Mouse (Mus musculus) limb, embryonic 12.5 days (tissue): ENCODE measurements around the gene Rgs7. TPM values are rescaled to one million over a fixed set of nuclear protein-coding genes. Genes with fewer than 3 reads are reported as not detected.

Experiments used
- ATAC-seq: fragments of 200-750 bp; cut with Nextera tagmentation; 2 replicates; pipeline ENCODE4 v1.8.0; 2017; ENCODE audit warnings: low read depth, moderate TSS enrichment; ENCODE audit not compliant: insufficient number of reproducible peaks, insufficient read depth, low FRiP score, low TSS enrichment
- H3K27ac ChIP-seq: fragments of 300-500 bp; sonication (generic); 2 replicates; pipeline ENCODE4 v1.5.1; 2016; ENCODE audit warnings: mild to moderate bottlenecking, moderate library complexity
- H3K27me3 ChIP-seq: fragments of 300-500 bp; sonication (generic); 2 replicates; pipeline ENCODE4 v1.6.1; 2016; ENCODE audit warnings: mild to moderate bottlenecking, moderate library complexity
- H3K36me3 ChIP-seq: fragments of 300-500 bp; sonication (generic); 2 replicates; pipeline ENCODE4 v1.6.1; 2016; ENCODE audit warnings: mild to moderate bottlenecking, moderate library complexity
- H3K4me1 ChIP-seq: fragments of 300-500 bp; sonication (generic); replicated peaks from 2 replicates; pipeline ENCODE4 v1.6.1; 2016
- H3K4me2 ChIP-seq: fragments of 300-500 bp; sonication (generic); 2 replicates; pipeline ENCODE4 v1.6.1; 2016; ENCODE audit warnings: mild to moderate bottlenecking, moderate library complexity
- H3K4me3 ChIP-seq: fragments of 300-500 bp; sonication (generic); replicated peaks from 2 replicates; pipeline ENCODE4 v1.5.1; 2016; ENCODE audit warnings: mild to moderate bottlenecking
- H3K9ac ChIP-seq: fragments of 300-500 bp; sonication (generic); replicated peaks from 2 replicates; pipeline ENCODE4 v1.6.1; 2016; ENCODE audit warnings: mild to moderate bottlenecking, moderate library complexity
- H3K9me3 ChIP-seq: fragments of 300-500 bp; sonication (generic); 2 replicates; pipeline ENCODE4 v1.6.1; 2016; ENCODE audit warnings: mild to moderate bottlenecking, moderate library complexity
- WGBS: fragments of 180-500 bp; shearing (Covaris S2); methylation state at CpG from one replicate; pipeline ENCODE4 v1.1.7; 2016; 5-methylcytosine and 5-hydroxymethylcytosine counted together
- polyA plus RNA-seq: library from polyadenylated mRNA; unstranded; fragments of >200 nt; fragmentation: Nextera tagmentation; extraction: Ambion mirVana; gene quantifications from 2 replicates; pipeline ENCODE4 v1.2.1, GENCODE M21; 2016

Gene Rgs7
- polyA plus RNA-seq, 1 experiment from 2014 or later = 0.50 TPM

DNA sequence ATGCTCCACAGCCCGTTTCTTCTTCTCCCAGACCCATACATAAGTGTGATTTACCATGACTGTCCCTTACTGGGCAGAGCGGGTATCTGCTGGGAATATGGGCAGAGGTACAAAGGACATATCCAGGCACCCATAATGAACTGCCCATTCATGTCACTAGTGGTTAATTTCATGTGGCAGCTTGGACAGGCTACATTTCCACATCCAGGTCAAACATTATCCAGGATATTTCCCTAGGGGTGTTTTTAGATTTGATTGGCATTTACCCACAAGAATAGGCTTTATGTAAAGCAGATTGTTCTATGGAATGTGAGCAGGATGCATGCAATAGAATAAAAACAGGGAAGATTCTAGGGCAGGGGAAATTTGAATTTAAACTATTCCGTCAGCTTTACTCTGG is 128.7 kb downstream of the Rgs7 start:
- ATAC-seq = no peak
- no peak overlapping the region for H3K9ac ChIP-seq
- 0 out of 2 replicates have a peak, but pooled peaks cover 6% of the 10 kb centered on the region for H3K4me1 ChIP-seq
- no peak overlapping the region for H3K4me3 ChIP-seq
- no peak overlapping the region for H3K4me2 ChIP-seq
- 87% methylated on average over 3 of the region's 3 CpGs for WGBS
- no peaks in the 10 kb centered on the region for H3K36me3 ChIP-seq
- H3K27me3 ChIP-seq = no peaks in the 10 kb centered on the region
- H3K9me3 ChIP-seq = no peaks in the 10 kb centered on the region
- H3K27ac ChIP-seq = no peak overlapping the region

DNA sequence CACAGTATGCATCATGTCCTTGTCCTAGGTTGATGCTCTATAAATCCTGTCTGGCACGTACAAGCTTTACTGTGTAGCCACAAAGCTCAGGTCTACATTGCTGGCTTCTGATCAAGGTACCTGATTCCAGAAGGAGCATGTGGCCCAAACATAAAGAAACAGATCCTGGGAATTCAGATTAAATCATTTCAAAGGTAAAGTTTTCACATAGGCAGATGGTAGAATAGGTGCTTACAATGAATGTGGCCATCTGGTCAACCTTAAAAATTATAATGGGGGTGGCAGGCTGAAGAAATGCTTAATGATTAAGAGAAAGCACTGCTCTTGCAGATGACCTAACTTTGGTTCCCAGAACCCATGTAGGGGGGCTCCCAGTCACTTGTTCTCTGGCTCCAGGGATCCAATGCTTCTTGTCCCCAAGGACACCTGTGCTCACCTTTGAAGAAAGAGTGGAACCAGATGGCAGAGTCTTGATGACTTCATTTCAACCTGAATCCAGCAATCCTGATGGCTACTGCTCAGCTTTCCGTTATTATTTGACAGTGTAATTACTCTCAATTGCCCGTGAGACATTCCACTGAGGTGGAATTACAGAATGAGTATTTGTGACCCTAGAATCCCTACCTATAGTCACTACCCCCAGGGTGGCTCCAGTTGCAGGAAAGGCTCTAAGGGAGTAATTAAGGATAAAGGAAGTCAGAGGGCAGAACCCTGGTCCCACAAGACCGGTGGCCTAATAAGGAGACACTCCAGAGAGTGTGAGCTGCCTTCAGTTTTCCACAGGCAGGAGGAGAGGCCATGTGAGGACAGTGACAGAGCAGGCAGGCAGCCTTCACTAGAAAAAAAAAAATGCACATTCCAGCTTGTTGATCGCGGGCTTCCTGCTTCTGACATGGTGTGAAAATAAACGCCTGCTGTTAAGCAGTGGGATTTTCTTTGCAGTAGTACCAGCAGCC is 132.6 kb downstream of the Rgs7 start:
- H3K36me3 ChIP-seq = no peaks in the 10 kb centered on the region
- 31% methylated on average over 7 of the region's 7 CpGs for WGBS
- 0 out of 2 replicates have a peak, but pooled peaks cover 6% of the 10 kb centered on the region for H3K4me1 ChIP-seq
- H3K4me2 ChIP-seq = no peak overlapping the region
- no peaks in the 10 kb centered on the region for H3K27me3 ChIP-seq
- no peak for ATAC-seq
- no peak overlapping the region for H3K27ac ChIP-seq
- H3K9ac ChIP-seq = no peak overlapping the region
- H3K4me3 ChIP-seq = no peak overlapping the region
- H3K9me3 ChIP-seq = no peaks in the 10 kb centered on the region

GRCm38 (mm10) chr1:175352921-175353320 is 139.4 kb downstream of the Rgs7 start:
- 74% methylated on average over 4 of the region's 4 CpGs for WGBS
- H3K36me3 ChIP-seq = no peaks in the 10 kb centered on the region
- H3K9me3 ChIP-seq = no peaks in the 10 kb centered on the region
- no peak overlapping the region for H3K4me2 ChIP-seq
- H3K27ac ChIP-seq = no peak overlapping the region
- no peak overlapping the region for H3K4me3 ChIP-seq
- no peaks in the 10 kb centered on the region for H3K27me3 ChIP-seq
- ATAC-seq = no peak
- H3K4me1 ChIP-seq = no peaks in the 10 kb centered on the region
- H3K9ac ChIP-seq = no peak overlapping the region

GRCm38 (mm10) chr1:175346162-175346561 is 146.1 kb downstream of the Rgs7 start:
- no peak overlapping the region for H3K9ac ChIP-seq

DNA sequence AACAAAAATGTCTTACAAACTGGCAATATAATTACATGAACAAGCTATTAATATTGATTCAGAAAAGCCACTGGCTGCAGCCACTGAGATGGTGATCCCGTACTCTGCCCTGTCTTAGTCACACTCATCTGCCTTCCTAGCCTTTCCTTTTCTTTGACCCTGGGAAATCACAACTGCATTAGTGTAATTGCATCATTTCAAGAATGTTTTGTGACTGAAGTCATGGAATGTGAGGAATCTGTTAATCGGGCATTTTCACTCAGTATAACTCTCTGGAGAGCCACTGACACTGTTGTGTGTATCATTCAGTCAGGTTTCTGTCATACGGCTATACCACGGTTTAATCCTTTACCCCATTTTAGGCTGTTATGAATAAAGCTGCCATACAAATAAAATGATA is 156.1 kb downstream of the Rgs7 start:
- Histone ChIP-seq H3K9ac (no peak overlapping the region), H3K9me3 (no peaks in the 10 kb centered on the region), H3K36me3 (no peaks in the 10 kb centered on the region), H3K27me3 (no peaks in the 10 kb centered on the region), H3K4me3 (no peak overlapping the region), H3K27ac (no peak overlapping the region), H3K4me1 (no peaks in the 10 kb centered on the region), H3K4me2 (no peak overlapping the region)
- WGBS = 80% methylated on average over 4 of the region's 4 CpGs
- no peak for ATAC-seq

More at GRCm38 (mm10) chr1:175346162-175346561, 146.1 kb downstream of the Rgs7 start:
- Histone ChIP-seq H3K4me2 (no peak overlapping the region), H3K36me3 (no peaks in the 10 kb centered on the region), H3K4me3 (no peak overlapping the region), H3K27ac (no peak overlapping the region), H3K9me3 (no peaks in the 10 kb centered on the region), H3K4me1 (no peaks in the 10 kb centered on the region), H3K27me3 (no peaks in the 10 kb centered on the region)
- ATAC-seq = no peak
- WGBS = 77% methylated on average over 1 of the region's 1 CpGs

GRCm38 (mm10) chr1:175333041-175333854 is 159.1 kb downstream of the Rgs7 start:
- Histone ChIP-seq H3K9me3 (no peaks in the 10 kb centered on the region), H3K36me3 (no peaks in the 10 kb centered on the region), H3K9ac (no peak overlapping the region), H3K4me1 (no peaks in the 10 kb centered on the region), H3K27me3 (no peaks in the 10 kb centered on the region), H3K4me3 (no peak overlapping the region), H3K4me2 (no peak overlapping the region), H3K27ac (no peak overlapping the region)
- WGBS = 79% methylated on average over 9 of the region's 9 CpGs
- no peak for ATAC-seq

GRCm38 (mm10) chr1:175329934-175330471 is 162.3 kb downstream of the Rgs7 start:
- Histone ChIP-seq H3K27me3 (no peaks in the 10 kb centered on the region), H3K9me3 (no peaks in the 10 kb centered on the region), H3K36me3 (no peaks in the 10 kb centered on the region), H3K4me2 (no peak overlapping the region), H3K9ac (no peak overlapping the region), H3K4me3 (no peak overlapping the region), H3K4me1 (no peaks in the 10 kb centered on the region), H3K27ac (no peak overlapping the region)
- no peak for ATAC-seq
- WGBS = 80% methylated on average over 3 of the region's 3 CpGs

- Histone ChIP-seq H3K9ac (no peak overlapping the region), H3K4me1 (no peaks in the 10 kb centered on the region), H3K27ac (no peak overlapping the region), H3K4me2 (no peak overlapping the region), H3K27me3 (no peaks in the 10 kb centered on the region), H3K4me3 (no peak overlapping the region), H3K36me3 (no peaks in the 10 kb centered on the region), H3K9me3 (no peaks in the 10 kb centered on the region)
- ATAC-seq = no peak
Measured at GRCm38 (mm10) chr1:175322781-175323180, 169.5 kb downstream of the Rgs7 start.

DNA sequence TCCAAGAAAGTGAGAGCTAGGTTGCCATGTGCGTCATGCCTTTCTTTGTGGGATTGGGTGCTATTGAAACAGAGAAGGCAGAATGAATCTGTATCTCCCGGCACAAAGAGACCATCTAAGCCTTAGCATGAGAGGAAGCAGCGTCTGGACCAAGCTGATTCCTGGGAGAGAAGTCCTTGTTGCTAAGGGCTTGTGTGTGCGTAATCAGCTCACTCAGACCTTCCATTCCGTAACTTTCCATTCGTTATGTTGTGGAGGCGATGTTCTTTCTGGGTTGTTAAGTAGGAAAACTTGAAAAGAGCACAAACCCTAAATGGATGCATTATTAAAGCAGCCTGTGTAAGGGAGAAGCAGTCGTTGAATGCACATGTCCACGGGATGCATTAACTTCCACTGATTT is 173.1 kb downstream of the Rgs7 start:
- no peaks in the 10 kb centered on the region for H3K4me1 ChIP-seq
- H3K9me3 ChIP-seq = no peaks in the 10 kb centered on the region
- H3K4me3 ChIP-seq = no peak overlapping the region
- no peaks in the 10 kb centered on the region for H3K36me3 ChIP-seq
- no peak for ATAC-seq
- 79% methylated on average over 9 of the region's 9 CpGs for WGBS
- no peak overlapping the region for H3K4me2 ChIP-seq
- H3K9ac ChIP-seq = no peak overlapping the region
- H3K27me3 ChIP-seq = no peaks in the 10 kb centered on the region
- no peak overlapping the region for H3K27ac ChIP-seq

DNA sequence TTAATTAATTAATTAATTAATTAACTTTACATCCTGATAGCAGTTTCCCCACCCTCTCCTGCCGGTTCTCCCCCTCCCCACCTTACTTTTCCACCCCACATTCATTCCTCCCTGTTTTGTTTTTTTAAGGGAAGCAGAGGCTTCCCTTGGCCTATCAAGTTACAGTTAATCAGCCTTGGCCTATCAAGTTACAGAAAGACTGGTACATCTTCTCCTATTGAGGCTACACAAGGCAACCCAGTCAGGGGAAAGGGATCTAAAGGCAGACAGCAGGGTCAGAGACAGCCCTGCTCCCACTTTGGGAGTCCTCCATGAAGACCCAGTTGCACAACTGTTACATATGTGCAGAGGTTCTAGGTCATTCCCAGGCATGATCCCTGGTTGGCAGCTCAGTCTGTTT is 175.0 kb downstream of the Rgs7 start:
- H3K4me1 ChIP-seq = no peaks in the 10 kb centered on the region
- no peak overlapping the region for H3K4me2 ChIP-seq
- no peaks in the 10 kb centered on the region for H3K27me3 ChIP-seq
- no peaks in the 10 kb centered on the region for H3K9me3 ChIP-seq
- H3K27ac ChIP-seq = no peak overlapping the region
- 22% methylated on average over 1 of the region's 1 CpGs for WGBS
- H3K4me3 ChIP-seq = no peak overlapping the region
- no peaks in the 10 kb centered on the region for H3K36me3 ChIP-seq
- no peak for ATAC-seq
- no peak overlapping the region for H3K9ac ChIP-seq

DNA sequence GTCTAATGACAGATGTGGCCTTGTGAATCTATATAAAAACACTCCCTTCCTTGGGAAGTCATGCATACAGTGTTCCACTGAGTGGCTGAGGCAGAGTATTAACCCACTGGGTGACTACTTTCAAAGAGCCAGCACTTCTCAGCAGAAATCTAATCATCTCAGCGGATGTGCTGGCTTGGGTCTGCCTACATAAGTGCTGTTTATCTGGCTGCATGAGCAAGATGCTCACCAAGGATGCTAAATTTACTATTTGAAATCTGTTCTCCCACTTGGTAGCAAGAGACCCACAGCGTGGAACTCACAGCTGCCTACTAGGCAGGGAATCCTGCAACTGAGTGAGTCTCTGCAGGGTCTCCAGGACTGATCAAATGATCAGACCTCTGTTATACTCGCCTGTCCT is 184.7 kb downstream of the Rgs7 start:
- Histone ChIP-seq H3K4me1 (no peaks in the 10 kb centered on the region), H3K4me2 (no peak overlapping the region), H3K27me3 (no peaks in the 10 kb centered on the region), H3K36me3 (no peaks in the 10 kb centered on the region), H3K9ac (no peak overlapping the region), H3K27ac (no peak overlapping the region), H3K9me3 (no peaks in the 10 kb centered on the region), H3K4me3 (no peak overlapping the region)
- no peak for ATAC-seq
- WGBS = 73% methylated on average over 3 of the region's 3 CpGs
